Mouse (Mus musculus) thymus, adult 2 months (tissue): ENCODE measurements around the gene Dop1b. TPM values are rescaled to one million over a fixed set of nuclear protein-coding genes. Genes with fewer than 3 reads are reported as not detected.
"Not testable (repeated sequence)": the region's sequence is repeated elsewhere in the genome, so short reads cannot be mapped to it uniquely, and the experiment has no call there.

ENCODE experiments used
- DNase-seq: peaks from one replicate; pipeline ENCODE4 v3.0.0; 2021
- H3K27ac ChIP-seq: fragments of 200-500 bp; 2 replicates; pipeline ENCODE4 v1.5.1; 2012; ENCODE audit warnings: low read length, control low read depth; ENCODE audit not compliant: control insufficient read depth, insufficient read depth
- H3K27me3 ChIP-seq: fragments of 200-500 bp; 2 replicates; pipeline ENCODE4 v1.6.1; 2012; ENCODE audit warnings: mild to moderate bottlenecking, low read length, moderate library complexity, mixed read lengths; ENCODE audit not compliant: control insufficient read depth, insufficient read depth
- H3K36me3 ChIP-seq: fragments of 200-500 bp; 2 replicates; pipeline ENCODE4 v1.6.1; 2012; ENCODE audit warnings: mild to moderate bottlenecking, low read length, moderate library complexity; ENCODE audit not compliant: control insufficient read depth, insufficient read depth
- H3K4me1 ChIP-seq: fragments of 200-500 bp; replicated peaks from 2 replicates; pipeline ENCODE4 v1.6.1; 2012; ENCODE audit warnings: low read length; ENCODE audit not compliant: control insufficient read depth, insufficient read depth
- H3K4me3 ChIP-seq: fragments of 200-500 bp; 2 replicates; pipeline ENCODE4 v1.5.1; 2012; ENCODE audit warnings: mild to moderate bottlenecking, low read length, control low read depth, moderate library complexity; ENCODE audit not compliant: control insufficient read depth, insufficient read depth
- CTCF ChIP-seq: fragments of 200-500 bp; IDR thresholded peaks from 2 replicates; pipeline ENCODE4 v1.5.1; 2012; ENCODE audit warnings: mild to moderate bottlenecking, control low read depth, low read length, moderate library complexity, borderline replicate concordance; ENCODE audit not compliant: control insufficient read depth, poor library complexity, insufficient read depth; ENCODE audit errors: extremely low read depth
- POLR2A ChIP-seq: fragments of 200-500 bp; IDR thresholded peaks from 2 replicates; pipeline ENCODE4 v1.6.1; 2012; ENCODE audit warnings: mild to moderate bottlenecking, low read length, control low read depth, moderate library complexity; ENCODE audit not compliant: control insufficient read depth, poor library complexity, insufficient read depth; ENCODE audit errors: extremely low read depth
- WGBS: fragments of 180-500 bp; shearing (Covaris S2); methylation state at CpG from one replicate; pipeline ENCODE4 v1.1.7; 2018; 5-methylcytosine and 5-hydroxymethylcytosine counted together
- polyA plus RNA-seq: library from polyadenylated mRNA; depleted of rRNA; stranded (reverse); fragments of >200 nt; gene quantifications from 2 replicates; pipeline ENCODE4 v1.2.3, GENCODE M21; 2012

Dop1b gene
- polyA plus RNA-seq, 1 experiment: 60.6 TPM

DNA sequence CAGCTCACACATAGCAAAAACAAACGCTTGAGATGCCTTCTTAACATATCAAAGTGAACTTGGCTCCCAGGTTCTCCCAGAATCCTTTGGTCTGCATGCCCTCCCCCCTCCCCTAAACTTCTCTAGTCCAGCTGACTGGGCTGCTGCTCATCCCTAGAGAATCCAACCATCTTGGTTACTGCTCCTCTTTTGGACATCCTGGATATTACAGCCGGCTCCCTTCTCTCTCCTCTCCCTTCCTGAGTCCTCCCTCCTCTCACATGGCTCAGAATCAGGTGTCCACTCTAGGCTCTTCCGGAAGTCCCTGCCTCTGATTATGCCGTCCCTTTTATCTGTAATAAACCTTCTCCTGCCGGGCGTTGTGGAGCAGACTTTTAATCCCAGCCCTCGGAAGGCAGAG, 105.2 kb downstream of the Dop1b start:
- TF ChIP-seq CTCF (no peak), POLR2A (no peak)
- H3K4me3 ChIP-seq: no peak overlapping the region
- peak; percentile 25 for DNase-seq
- no peaks in the 10 kb centered on the region for H3K27me3 ChIP-seq
- H3K36me3 ChIP-seq: no peaks in the 10 kb centered on the region
- H3K4me1 ChIP-seq: peaks cover 34% of the 10 kb centered on the region
- 59% methylated on average over 7 of the region's 7 CpGs for WGBS
- peak overlapping the region; percentile 100 for H3K27ac ChIP-seq

DNA sequence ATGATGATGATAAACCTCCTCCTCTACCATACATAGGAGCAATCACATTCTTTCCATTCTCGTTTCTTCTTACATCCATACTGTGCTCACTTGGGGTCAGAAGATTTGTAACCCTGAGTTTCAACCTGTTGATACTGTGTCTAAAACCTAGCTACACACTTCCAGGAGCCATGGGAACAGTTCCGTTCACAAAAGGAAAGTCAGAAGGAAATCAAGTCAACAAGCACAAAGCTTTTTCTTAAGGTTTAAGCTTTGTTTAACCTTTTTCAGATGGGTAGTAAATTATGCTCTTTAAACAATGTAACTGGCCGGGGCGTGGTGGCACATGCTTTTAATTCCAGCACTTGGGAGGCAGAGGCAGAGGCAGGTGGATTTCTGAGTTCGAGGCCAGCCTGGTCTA, 105.7 kb downstream of the Dop1b start:
- no peaks in the 10 kb centered on the region for H3K27me3 ChIP-seq
- H3K27ac ChIP-seq: no peak overlapping the region; the same call in 1 of the 2 replicates
- WGBS: 93% methylated on average over 5 of the region's 5 CpGs
- DNase-seq: no peak
- no peaks in the 10 kb centered on the region for H3K36me3 ChIP-seq
- peaks cover 34% of the 10 kb centered on the region for H3K4me1 ChIP-seq
- H3K4me3 ChIP-seq: no peak overlapping the region
- TF ChIP-seq CTCF (no peak), POLR2A (no peak)

DNA sequence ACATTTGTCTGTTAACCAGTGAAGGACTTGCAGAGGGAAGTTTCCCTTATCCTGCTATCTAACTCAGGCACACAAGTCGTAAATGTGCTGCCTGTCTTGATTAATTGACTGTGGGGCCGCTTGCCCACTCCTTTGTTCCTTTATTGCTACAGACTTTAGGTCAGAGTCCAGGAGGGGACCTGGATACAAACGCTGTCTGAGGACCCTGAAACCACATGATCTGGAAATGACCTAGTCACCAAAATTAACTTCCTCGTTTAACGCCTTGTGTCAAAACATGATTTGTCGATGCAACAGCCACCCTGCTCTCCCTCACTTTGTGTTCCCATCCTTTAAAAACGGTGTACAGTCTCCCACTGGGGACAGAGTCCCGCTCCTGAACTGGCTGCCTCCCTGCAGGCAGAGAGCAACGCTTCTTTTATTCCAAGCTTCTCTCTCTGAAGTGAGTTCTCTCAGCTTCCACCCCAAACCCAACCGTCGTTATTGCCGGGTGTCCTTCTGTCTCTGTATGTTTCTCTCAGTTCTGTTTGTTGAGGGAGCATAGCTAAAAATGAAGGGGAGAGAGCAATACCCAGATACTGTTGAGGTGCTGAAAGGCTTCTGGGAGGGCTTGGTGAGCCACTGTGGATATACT, 107.1 kb downstream of the Dop1b start:
- Histone ChIP-seq H3K27me3 (no peaks in the 10 kb centered on the region), H3K4me3 (no peak overlapping the region), H3K4me1 (peaks cover 34% of the 10 kb centered on the region), H3K27ac (no peak overlapping the region; the same call in 1 of the 2 replicates), H3K36me3 (no peaks in the 10 kb centered on the region)
- WGBS: 24% methylated on average over 12 of the region's 12 CpGs
- TF ChIP-seq CTCF (no peak), POLR2A (no peak)
- no peak for DNase-seq

GRCm38 (mm10) chr16:93819325-93819696, 107.6 kb downstream of the Dop1b start:
- Histone ChIP-seq H3K27me3 (no peaks in the 10 kb centered on the region), H3K4me3 (no peak overlapping the region), H3K27ac (no peak overlapping the region; the same call in 1 of the 2 replicates), H3K4me1 (peaks cover 33% of the 10 kb centered on the region), H3K36me3 (no peaks in the 10 kb centered on the region)
- 89% methylated on average over 4 of the region's 4 CpGs for WGBS
- no peak for DNase-seq
- no peak for TF ChIP-seq POLR2A

DNA sequence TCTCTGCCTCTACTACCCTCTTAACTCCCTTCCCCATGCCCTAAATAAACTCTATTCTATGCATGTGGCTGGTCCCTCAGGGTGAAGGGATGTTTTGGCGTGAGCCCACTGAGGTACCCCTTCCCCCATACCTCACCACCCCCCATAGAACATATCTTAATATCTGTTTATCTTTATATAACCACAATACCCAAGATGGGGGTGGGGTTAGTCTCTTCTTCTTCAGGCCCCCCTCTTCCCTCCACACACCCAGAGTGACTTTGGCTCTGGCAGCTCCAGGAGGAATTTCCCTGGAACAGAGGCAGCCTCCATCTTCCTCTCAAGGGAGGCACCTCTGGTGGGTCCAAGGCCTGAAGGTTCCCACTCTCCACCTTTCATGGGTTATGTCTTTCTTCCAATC, 108.3 kb downstream of the Dop1b start:
- no peak for DNase-seq
- no peak overlapping the region for H3K27ac ChIP-seq
- H3K4me1 ChIP-seq: peaks cover 28% of the 10 kb centered on the region
- H3K27me3 ChIP-seq: no peaks in the 10 kb centered on the region
- no peak for TF ChIP-seq CTCF
- no peak for TF ChIP-seq POLR2A
- H3K4me3 ChIP-seq: no peak overlapping the region
- H3K36me3 ChIP-seq: no peaks in the 10 kb centered on the region
- WGBS: 73% methylated on average over 1 of the region's 1 CpGs

- no peaks in the 10 kb centered on the region for H3K27me3 ChIP-seq
- peaks cover 18% of the 10 kb centered on the region for H3K4me1 ChIP-seq
- 96% methylated on average over 3 of the region's 3 CpGs for WGBS
- H3K4me3 ChIP-seq: no peak overlapping the region
- no peak overlapping the region for H3K27ac ChIP-seq
- TF ChIP-seq CTCF (no peak), POLR2A (no peak)
- no peak for DNase-seq
- no peaks in the 10 kb centered on the region for H3K36me3 ChIP-seq
These were observed 110.0 kb downstream of the Dop1b start for GRCm38 (mm10) chr16:93821706-93822105.

GRCm38 (mm10) chr16:93822433-93823225, 110.9 kb downstream of the Dop1b start:
- WGBS: 91% methylated on average over 5 of the region's 8 CpGs
- H3K36me3 ChIP-seq, DNase-seq, H3K4me3 ChIP-seq, H3K27me3 ChIP-seq, H3K27ac ChIP-seq: not testable (repeated sequence)
- H3K4me1 ChIP-seq: peaks cover 12% of the 10 kb centered on the region
